Mouse (Mus musculus): ENCODE results near the gene Zcwpw1.

GRCm38 (mm10) chr5:137784546-137784945 is 3.1 kb upstream of the Zcwpw1 start:
- TF ChIP-seq HCFC1 (IDR thresholded peaks at IDR 0.05; ENCODE audit: borderline replicate concordance, insufficient read depth, low read length) (no peak), CHD2 (IDR thresholded peaks at IDR 0.05; ENCODE audit: low read depth, low read length) (no peak), ZNF384 (IDR thresholded peaks at IDR 0.05; ENCODE audit: low read depth, low read length) (no peak)
